Mouse (Mus musculus): ENCODE measurements around the gene Olfm1.

Olfm1 gene

GRCm38 (mm10) chr2:28204677-28205466 is 12.1 kb downstream of the Olfm1 start:
- in situ Hi-C loops (cut with MseI, MboI): loop anchor here (5.0 to 10.0 kb wide), 5 partner anchors 97 to 217 kb away; no protein-coding TSS in a partner anchor

GRCm38 (mm10) chr2:28205467-28205805 is 12.6 kb downstream of the Olfm1 start:
- in situ Hi-C loops (cut with MseI, MboI): loop anchor here in 1 of 2 experiments (10.0 kb wide), 2 partner anchors 99 to 169 kb away; no protein-coding TSS in a partner anchor

GRCm38 (mm10) chr2:28205870-28206421 is 13.2 kb downstream of the Olfm1 start:
- in situ Hi-C loops (cut with MseI, MboI): loop anchor here in 1 of 2 experiments (10.0 kb wide), 2 partner anchors 99 to 169 kb away; no protein-coding TSS in a partner anchor

- in situ Hi-C loops (cut with MseI, MboI): loop anchor here in 1 of 2 experiments (10.0 kb wide), 2 partner anchors 98 to 168 kb away; no protein-coding TSS in a partner anchor
These were observed 13.7 kb downstream of the Olfm1 start for GRCm38 (mm10) chr2:28206472-28206871.

GRCm38 (mm10) chr2:28207200-28207750 is 14.5 kb downstream of the Olfm1 start:
- in situ Hi-C loops (cut with MseI, MboI): loop anchor here in 1 of 2 experiments (10.0 kb wide), 2 partner anchors 98 to 168 kb away; no protein-coding TSS in a partner anchor

GRCm38 (mm10) chr2:28208130-28208745 is 15.4 kb downstream of the Olfm1 start:
- in situ Hi-C loops (cut with MseI, MboI): loop anchor here in 1 of 2 experiments (10.0 kb wide), 2 partner anchors 97 to 167 kb away; no protein-coding TSS in a partner anchor

- in situ Hi-C loops (cut with MseI, MboI): loop anchor here in 1 of 2 experiments (10.0 kb wide), 2 partner anchors 96 to 166 kb away; no protein-coding TSS in a partner anchor
These were observed 16.4 kb downstream of the Olfm1 start for GRCm38 (mm10) chr2:28209211-28209610.

- in situ Hi-C loops (cut with MseI, MboI): loop anchor here in 1 of 2 experiments (10.0 kb wide), 2 partner anchors 95 to 165 kb away; no protein-coding TSS in a partner anchor
These were observed 16.9 kb downstream of the Olfm1 start for GRCm38 (mm10) chr2:28209653-28210052.

- in situ Hi-C loops (cut with MseI, MboI): no loop called here
These were observed 17.5 kb downstream of the Olfm1 start for GRCm38 (mm10) chr2:28210273-28210672.

- in situ Hi-C loops (cut with MseI, MboI): no loop called here
These were observed 18.9 kb downstream of the Olfm1 start for GRCm38 (mm10) chr2:28211531-28212281.

- in situ Hi-C loops (cut with MseI, MboI): no loop called here
These were observed 20.1 kb downstream of the Olfm1 start for GRCm38 (mm10) chr2:28212911-28213310.

GRCm38 (mm10) chr2:28216211-28216775 is 23.5 kb downstream of the Olfm1 start:
- in situ Hi-C loops (cut with MseI, MboI): no loop called here

- in situ Hi-C loops (cut with MseI, MboI): no loop called here
These were observed 25.0 kb downstream of the Olfm1 start for GRCm38 (mm10) chr2:28217783-28218182.

GRCm38 (mm10) chr2:28218651-28219356 is 26.0 kb downstream of the Olfm1 start:
- in situ Hi-C loops (cut with MseI, MboI): no loop called here

- in situ Hi-C loops (cut with MseI, MboI): no loop called here
These were observed 26.8 kb downstream of the Olfm1 start for GRCm38 (mm10) chr2:28219625-28220024.

GRCm38 (mm10) chr2:28221803-28222202 is 29.0 kb downstream of the Olfm1 start:
- in situ Hi-C loops (cut with MseI, MboI): no loop called here

GRCm38 (mm10) chr2:28224819-28225218 is 32.0 kb downstream of the Olfm1 start:
- in situ Hi-C loops (cut with MseI, MboI): no loop called here

- in situ Hi-C loops (cut with MseI, MboI): no loop called here
These were observed 33.1 kb downstream of the Olfm1 start for GRCm38 (mm10) chr2:28225906-28226305.

GRCm38 (mm10) chr2:28226971-28227370 is 34.2 kb downstream of the Olfm1 start:
- in situ Hi-C loops (cut with MseI, MboI): no loop called here

GRCm38 (mm10) chr2:28227589-28228191 is 34.9 kb downstream of the Olfm1 start:
- in situ Hi-C loops (cut with MseI, MboI): no loop called here
